Mouse (Mus musculus): ENCODE measurements around the gene Hnrnpa3.

DNA sequence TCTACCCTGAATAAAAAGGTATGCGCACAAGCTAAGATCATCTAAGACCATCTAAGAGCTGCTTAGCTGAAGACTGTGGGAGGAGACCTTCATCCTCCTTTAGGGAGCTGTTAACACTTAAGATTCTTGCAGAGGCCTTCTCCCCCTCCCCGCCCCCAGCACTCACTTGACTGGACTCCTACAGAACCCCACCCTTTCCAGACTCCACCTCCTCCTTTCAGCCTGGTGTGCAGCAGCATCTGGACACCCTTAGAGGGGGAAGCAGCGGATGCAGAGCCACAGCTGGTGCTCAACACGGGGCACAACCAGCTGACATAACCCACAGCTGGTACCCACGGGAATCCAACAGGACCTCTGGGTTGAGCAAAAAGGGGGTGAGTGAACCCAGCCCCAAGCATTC, 25.3 kb upstream of the Hnrnpa3 start:
- TF ChIP-seq CTCF (IDR thresholded peaks at IDR 0.05; ENCODE audit: low read depth) (no peak), EP300 (IDR thresholded peaks at IDR 0.05; ENCODE audit: low read depth) (no peak)

Measured in heart, postnatal 0 days (tissue).